38 mouse cellular contexts compared by ENCODE assay signal in genomic region chr9:99709588-99710248, GRCm38 (mm10). TPM values are rescaled to one million over a fixed set of nuclear protein-coding genes. Genes with fewer than 3 reads are reported as not detected.
DNase-seq lines count a peak whose midpoint lies in the region; ATAC-seq and TF ChIP-seq lines count a peak whose summit lies in the region.
"Had no signal": no experiment of that assay in that cellular context is flagged by ENCODE, and none has a peak within 500 bp of the region (broad histone marks: within the 10 kb centered on the region; RNA-seq: fewer than 3 reads in every experiment).

No protein-coding gene starts in this region.

- H3K36me3 ChIP-seq in intestine, embryonic 15.5 days = no peaks in the 10 kb centered on the region
- no peaks in the 10 kb centered on the region for H3K36me3 ChIP-seq in stomach, embryonic 16.5 days (ENCODE audit: control insufficient read depth, insufficient read depth, low read length)
- H3K36me3 ChIP-seq in liver, embryonic 11.5 days (ENCODE audit: control insufficient read depth, insufficient read depth, low read length) = no peaks in the 10 kb centered on the region
- H3K36me3 ChIP-seq: embryonic facial prominence, embryonic 13.5 days; forebrain, embryonic 12.5 days; heart, embryonic 13.5 days; neural tube, embryonic 12.5 days had no signal

- intact Hi-C loops in gastrocnemius, adult 2 months (cut with DNase I) = no loop called here

- no peaks in the 10 kb centered on the region for H3K27me3 ChIP-seq in intestine, embryonic 15.5 days (replicated peaks)
- H3K27me3 ChIP-seq in stomach, embryonic 16.5 days (ENCODE audit: control insufficient read depth, insufficient read depth, low read length) = no peaks in the 10 kb centered on the region
- H3K27me3 ChIP-seq in liver, embryonic 11.5 days (replicated peaks; ENCODE audit: control insufficient read depth, insufficient read depth, low read length) = no peaks in the 10 kb centered on the region
- H3K27me3 ChIP-seq: embryonic facial prominence, embryonic 13.5 days; forebrain, embryonic 12.5 days; heart, embryonic 13.5 days; neural tube, embryonic 12.5 days had no signal

- DNase-seq in lung, adult 2 months = peak; percentile 64
- DNase-seq in lung, postnatal 14 days = peak; percentile 47
- no peak for DNase-seq in liver, embryonic 11.5 days (ENCODE audit: low spot score)
- no peak for DNase-seq in gastrocnemius, adult 2 months
- DNase-seq in heart, adult 9 months (ENCODE audit: low spot score in 2 of 2) = no peak
- DNase-seq: adrenal gland, adult 8-10 months; B cell, adult 2 months; cerebellum, adult 11-12 months; cerebellum, postnatal 10 days; embryo, embryonic 11 days; heart, postnatal 14 days; kidney, postnatal 25 days; layer of hippocampus, postnatal 36 days; liver, postnatal 0 days; midbrain, embryonic 14.5 days; retina, postnatal 1 day; right cerebral cortex, postnatal 25 days; spleen, adult 18-20 months had no signal

- H3K4me1 ChIP-seq in intestine, embryonic 15.5 days (replicated peaks) = no peaks in the 10 kb centered on the region
- H3K4me1 ChIP-seq in lung, adult 2 months (ENCODE audit: control insufficient read depth, insufficient read depth, low read length) = peaks cover 2% of the 10 kb centered on the region
- no peaks in the 10 kb centered on the region for H3K4me1 ChIP-seq in stomach, embryonic 16.5 days (ENCODE audit: control insufficient read depth, insufficient read depth, low read length)
- no peaks in the 10 kb centered on the region for H3K4me1 ChIP-seq in liver, embryonic 11.5 days (replicated peaks; ENCODE audit: control insufficient read depth, insufficient read depth, low read length)
- H3K4me1 ChIP-seq: embryonic facial prominence, embryonic 13.5 days; forebrain, embryonic 12.5 days; heart, embryonic 13.5 days; neural tube, embryonic 12.5 days had no signal

- whole genome bisulfite sequencing in intestine, embryonic 15.5 days = 73% methylated on average over 22 of the region's 22 CpGs
- 63% methylated on average over 22 of the region's 22 CpGs for WGBS in lung, adult 2 months
- 72% methylated on average over 22 of the region's 22 CpGs for whole genome bisulfite sequencing in stomach, embryonic 16.5 days
- 77% methylated on average over 22 of the region's 22 CpGs for WGBS in liver, embryonic 11.5 days

- H3K27ac ChIP-seq in intestine, embryonic 15.5 days = no peak overlapping the region
- peak overlapping the region; percentile 82 for H3K27ac ChIP-seq in stomach, embryonic 16.5 days (ENCODE audit: low read length)
- no peak overlapping the region for H3K27ac ChIP-seq in liver, embryonic 11.5 days (ENCODE audit: low read depth, low read length)
- H3K27ac ChIP-seq in gastrocnemius, adult 2 months = no peak overlapping the region
- H3K27ac ChIP-seq: embryonic facial prominence, embryonic 13.5 days; forebrain, embryonic 12.5 days; heart, embryonic 13.5 days; neural tube, embryonic 12.5 days had no signal

- ATAC-seq in intestine, embryonic 15.5 days = peak; percentile 71; the same call in 1 of the 2 replicates
- ATAC-seq in stomach, embryonic 16.5 days (ENCODE audit: insufficient read depth, low FRiP score) = peak; percentile 88
- no peak for ATAC-seq in liver, embryonic 11.5 days (replicated peaks; ENCODE audit: low FRiP score)
- ATAC-seq: activated CD4-positive, CD25-positive, alpha-beta regulatory T cell, adult 4 months; liver, postnatal 0 days had no signal

- H3K4me2 ChIP-seq in intestine, embryonic 15.5 days (replicated peaks) = no peak overlapping the region
- peak overlapping the region; percentile 42; the same call in 1 of the 2 replicates for H3K4me2 ChIP-seq in stomach, embryonic 16.5 days (ENCODE audit: low read depth, low read length)
- no peak overlapping the region for H3K4me2 ChIP-seq in liver, embryonic 11.5 days
- H3K4me2 ChIP-seq: embryonic facial prominence, embryonic 13.5 days; forebrain, embryonic 12.5 days; heart, embryonic 13.5 days; neural tube, embryonic 12.5 days had no signal

- no peak overlapping the region for H3K4me3 ChIP-seq in intestine, embryonic 15.5 days (replicated peaks)
- H3K4me3 ChIP-seq in lung, adult 2 months (replicated peaks; ENCODE audit: extremely low read depth, low read depth, low read length) = peak overlapping the region; percentile 50
- peak overlapping the region; percentile 34 for H3K4me3 ChIP-seq in stomach, embryonic 16.5 days (replicated peaks; ENCODE audit: low read length)
- H3K4me3 ChIP-seq in liver, embryonic 11.5 days (ENCODE audit: low read depth, low read length) = no peak overlapping the region
- H3K4me3 ChIP-seq in gastrocnemius, adult 2 months = no peak overlapping the region
- H3K4me3 ChIP-seq: embryonic facial prominence, embryonic 13.5 days; erythroblast, embryonic 14.5 days; forebrain, embryonic 12.5 days; heart, embryonic 13.5 days; neural tube, embryonic 12.5 days had no signal

- H3K9ac ChIP-seq in intestine, embryonic 15.5 days = no peak overlapping the region
- peak overlapping the region; percentile 60 for H3K9ac ChIP-seq in stomach, embryonic 16.5 days (ENCODE audit: low read length)
- H3K9ac ChIP-seq in liver, embryonic 11.5 days (ENCODE audit: low read depth, low read length) = no peak overlapping the region
- H3K9ac ChIP-seq: embryonic facial prominence, embryonic 13.5 days; forebrain, embryonic 12.5 days; heart, embryonic 13.5 days; liver, postnatal 0 days; neural tube, embryonic 12.5 days had no signal

- no peak for TF ChIP-seq CTCF in lung, adult 2 months (IDR thresholded peaks at IDR 0.05; ENCODE audit: insufficient read depth, low read length)
- TF ChIP-seq CTCF in gastrocnemius, adult 2 months (IDR thresholded peaks at IDR 0.05) = no peak

- H3K9me3 ChIP-seq in intestine, embryonic 15.5 days = no peaks in the 10 kb centered on the region
- no peaks in the 10 kb centered on the region for H3K9me3 ChIP-seq in stomach, embryonic 16.5 days (replicated peaks; ENCODE audit: control insufficient read depth, low read length)
- H3K9me3 ChIP-seq in liver, embryonic 11.5 days (ENCODE audit: control insufficient read depth, low read length) = no peaks in the 10 kb centered on the region
- H3K9me3 ChIP-seq: embryonic facial prominence, embryonic 13.5 days; forebrain, embryonic 12.5 days; heart, embryonic 13.5 days; neural tube, embryonic 12.5 days had no signal

- TF ChIP-seq POLR2A in lung, adult 2 months (IDR thresholded peaks at IDR 0.05; ENCODE audit: borderline replicate concordance, extremely low read depth, low read depth, low read length) = peak; percentile 29; the same call in 1 of the 2 replicates

RNA-seq across cellular contexts. Expression of gene Cldn18, which starts 7.3 kb away (rescaled TPM):
- polyA plus RNA-seq in intestine, embryonic 15.5 days (2015; fragmentation: Nextera tagmentation; extraction: Ambion mirVana) = 2.4 and 4.9 TPM in 2 replicates
- polyA plus RNA-seq in lung, adult 2 months (2012; rRNA removed) = 532 and 587 TPM in 2 replicates
- polyA plus RNA-seq in stomach, embryonic 16.5 days (2015; fragmentation: Nextera tagmentation; extraction: Ambion mirVana) = 362 and 520 TPM in 2 replicates
- 0.08 and 0.21 TPM in 2 replicates for polyA plus RNA-seq in liver, embryonic 11.5 days (2014; fragmentation: Nextera tagmentation; extraction: Ambion mirVana)
- total RNA-seq in gastrocnemius, adult 2 months (2021) = not detected
- total RNA-seq: adrenal gland, adult 8-10 months; gastrocnemius, adult 8-10 months; granulocyte monocyte progenitor cell, adult 5-6 weeks; heart, postnatal 14 days; layer of hippocampus, adult 8-10 months; layer of hippocampus, postnatal 36 days; left cerebral cortex, postnatal 10 days; liver, adult 2 months; megakaryocyte-erythroid progenitor cell, adult 5-6 weeks had no signal
- polyA plus RNA-seq: activated CD4-positive, CD25-positive, alpha-beta regulatory T cell, adult 4 months; erythroblast, embryonic 14.5 days; forebrain, embryonic 12.5 days; frontal cortex, adult 2 months; hindbrain, embryonic 11.5 days; kidney, embryonic 14.5 days; limb, embryonic 11.5 days; liver, adult 2 months; liver, postnatal 0 days; midbrain, embryonic 14.5 days; neural tube, embryonic 12.5 days; thymus, postnatal 0 days; urinary bladder, adult 2 months had no signal

Comparison
In these comparisons a context has a peak if more than half of its experiments do, and no peak if none do; other contexts are left out.
1. H3K4me3 ChIP-seq: peak in lung, adult 2 months (single experiment) and stomach, embryonic 16.5 days (single experiment); none in intestine, embryonic 15.5 days (single experiment), liver, embryonic 11.5 days (single experiment) and gastrocnemius, adult 2 months (single experiment).
2. DNase-seq: peak in lung, adult 2 months (single experiment) and lung, postnatal 14 days (single experiment); none in liver, embryonic 11.5 days (single experiment), gastrocnemius, adult 2 months (single experiment) and heart, adult 9 months (0 of 2).
3. RNA of gene Cldn18, which starts 7.3 kb away (polyA plus RNA-seq): 532 to 587 TPM in lung, adult 2 months and 362 to 520 TPM in stomach, embryonic 16.5 days; 2.4 to 4.9 TPM in intestine, embryonic 15.5 days and 0.08 to 0.21 TPM in liver, embryonic 11.5 days; every median in the first group is over 10 times any median in the second.